Mouse (Mus musculus) liver, postnatal 0 days (tissue): ENCODE measurements around the gene Cnpy3. TPM values are rescaled to one million over a fixed set of nuclear protein-coding genes. Genes with fewer than 3 reads are reported as not detected.
A peak's percentile ranks its signal among the peaks of the same experiment; 100 is the strongest.

Experiments used
- ATAC-seq: fragments of 200-750 bp; cut with Nextera tagmentation; 2 replicates; pipeline ENCODE4 v1.8.0; 2017; ENCODE audit warnings: mild to moderate bottlenecking, moderate library complexity
- DNase-seq: peaks from one replicate; pipeline ENCODE4 v3.0.0-alpha.2; 2016
- H3K27ac ChIP-seq: fragments of 300-500 bp; sonication (generic); 2 replicates; pipeline ENCODE4 v1.5.1; 2014; ENCODE audit warnings: antibody characterized with exemption, moderate library complexity, mild to moderate bottlenecking, low read depth
- H3K27me3 ChIP-seq: fragments of 300-500 bp; sonication (generic); 2 replicates; pipeline ENCODE4 v1.6.1; 2014; ENCODE audit warnings: low read length, control low read depth, mixed read lengths; ENCODE audit not compliant: insufficient read depth
- H3K36me3 ChIP-seq: fragments of 300-500 bp; sonication (generic); replicated peaks from 2 replicates; pipeline ENCODE4 v1.6.1; 2014; ENCODE audit warnings: mild to moderate bottlenecking, control low read depth, low read length, moderate library complexity, mixed read lengths; ENCODE audit not compliant: insufficient read depth
- H3K4me1 ChIP-seq: fragments of 300-500 bp; sonication (generic); 2 replicates; pipeline ENCODE4 v1.6.1; 2014; ENCODE audit warnings: antibody characterized with exemption, mild to moderate bottlenecking, control low read depth; ENCODE audit not compliant: insufficient read depth
- H3K4me2 ChIP-seq: fragments of 300-500 bp; sonication (generic); 2 replicates; pipeline ENCODE4 v1.6.1; 2014; ENCODE audit warnings: low read depth, mild to moderate bottlenecking, low read length, moderate library complexity, mixed read lengths
- H3K4me3 ChIP-seq: fragments of 300-500 bp; sonication (generic); 2 replicates; pipeline ENCODE4 v1.5.1; 2014; ENCODE audit warnings: low read depth, low read length
- H3K9ac ChIP-seq: fragments of 300-500 bp; sonication (generic); replicated peaks from 2 replicates; pipeline ENCODE4 v1.6.1; 2014; ENCODE audit warnings: mild to moderate bottlenecking, moderate library complexity
- H3K9me3 ChIP-seq: fragments of 300-500 bp; sonication (generic); 2 replicates; pipeline ENCODE4 v1.6.1; 2016; ENCODE audit warnings: mild to moderate bottlenecking, control low read depth, low read length, mixed read lengths
- CTCF ChIP-seq: sonication (generic); IDR thresholded peaks from 2 replicates; pipeline ENCODE4 v1.5.1; 2016; ENCODE audit warnings: antibody characterized with exemption, low read depth
- EP300 ChIP-seq: IDR thresholded peaks from 2 replicates; pipeline ENCODE4 v1.6.1; 2016; ENCODE audit warnings: antibody characterized with exemption, low read depth, mild to moderate bottlenecking
- WGBS: fragments of 180-500 bp; shearing (Covaris S2); extraction: QIAGEN DNeasy Blood & Tissue Kit; methylation state at CpG from one replicate; pipeline ENCODE4 v1.1.7; 2014; ENCODE audit not compliant: insufficient replicate concordance; 5-methylcytosine and 5-hydroxymethylcytosine counted together
- polyA plus RNA-seq: library from polyadenylated mRNA; unstranded; fragments of >200 nt; fragmentation: Nextera tagmentation; extraction: Ambion mirVana; gene quantifications from 2 replicates; pipeline ENCODE4 v1.2.1, GENCODE M21; 2015

Gene Cnpy3
- polyA plus RNA-seq, 1 experiment from 2014 or later, result 24.1 TPM

GRCm38 (mm10) chr17:46786952-46787351 is 34.9 kb upstream of the Cnpy3 start:
- Histone ChIP-seq H3K27ac (no peak overlapping the region), H3K4me2 (no peak overlapping the region), H3K27me3 (no peaks in the 10 kb centered on the region), H3K36me3 (no peaks in the 10 kb centered on the region), H3K9me3 (no peaks in the 10 kb centered on the region), H3K9ac (no peak overlapping the region), H3K4me1 (peaks cover 6% of the 10 kb centered on the region; the same call in 1 of the 2 replicates), H3K4me3 (no peak overlapping the region)
- WGBS, result 46% methylated on average over 5 of the region's 5 CpGs
- TF ChIP-seq CTCF, result no peak
- no peak; the same call in 1 of the 2 replicates for TF ChIP-seq EP300
- ATAC-seq (no peak), DNase-seq (no peak)

- Histone ChIP-seq H3K4me2 (peak overlapping the region; percentile 69), H3K27ac (peak overlapping the region; percentile 59; the same call in 1 of the 2 replicates), H3K27me3 (no peaks in the 10 kb centered on the region), H3K4me1 (peaks cover 15% of the 10 kb centered on the region), H3K36me3 (peaks cover 26% of the 10 kb centered on the region), H3K4me3 (peak overlapping the region; percentile 74), H3K9ac (no peak overlapping the region), H3K9me3 (no peaks in the 10 kb centered on the region)
- no peak; the same call in 1 of the 2 replicates for ATAC-seq
- no peak for DNase-seq
- TF ChIP-seq EP300 (no peak), CTCF (no peak)
- 66% methylated on average over 2 of the region's 2 CpGs for WGBS
Measured at GRCm38 (mm10) chr17:46783222-46783565, 31.2 kb upstream of the Cnpy3 start.

- Histone ChIP-seq H3K36me3 (peaks cover 30% of the 10 kb centered on the region), H3K27me3 (no peaks in the 10 kb centered on the region), H3K27ac (peak within 1 kb of the TSS; percentile 78), H3K4me1 (peaks cover 15% of the 10 kb centered on the region), H3K9me3 (no peaks in the 10 kb centered on the region), H3K4me2 (peak within 1 kb of the TSS; percentile 70), H3K4me3 (peak within 1 kb of the TSS; percentile 74), H3K9ac (peak within 1 kb of the TSS; percentile 74)
- under 1% methylated on average over 44 of the region's 44 CpGs for whole genome bisulfite sequencing
- peak; percentile 81 for TF ChIP-seq CTCF
- TF ChIP-seq EP300, result peak; percentile 26; the same call in 1 of the 2 replicates
- DNase-seq (peak; percentile 92), ATAC-seq (peak; percentile 96)
Measured at GRCm38 (mm10) chr17:46782341-46783221, 30.6 kb upstream of the Cnpy3 start, which contains the start of gene Rpl7l1. TSS of gene Rpl7l1 (minus strand) at chr17:46782672.

GRCm38 (mm10) chr17:46781876-46782275 is 29.9 kb upstream of the Cnpy3 start:
- Histone ChIP-seq H3K9me3 (no peaks in the 10 kb centered on the region), H3K27ac (peak overlapping the region; percentile 78), H3K9ac (peak overlapping the region; percentile 74), H3K4me3 (peak overlapping the region; percentile 74), H3K27me3 (no peaks in the 10 kb centered on the region), H3K4me1 (peaks cover 12% of the 10 kb centered on the region), H3K4me2 (peak overlapping the region; percentile 70), H3K36me3 (peaks cover 34% of the 10 kb centered on the region)
- WGBS, result 2% methylated on average over 11 of the region's 11 CpGs
- TF ChIP-seq EP300 (no peak), CTCF (no peak)
- ATAC-seq, result no peak; the same call in 1 of the 2 replicates
- no peak for DNase-seq

GRCm38 (mm10) chr17:46776087-46776486 is 24.1 kb upstream of the Cnpy3 start:
- no peaks in the 10 kb centered on the region for H3K27me3 ChIP-seq
- no peak for TF ChIP-seq EP300
- TF ChIP-seq CTCF, result no peak
- no peak overlapping the region for H3K4me3 ChIP-seq
- ATAC-seq (no peak), DNase-seq (no peak)
- H3K9ac ChIP-seq, result no peak overlapping the region
- H3K4me1 ChIP-seq, result peaks cover 18% of the 10 kb centered on the region
- no peak overlapping the region for H3K4me2 ChIP-seq
- H3K9me3 ChIP-seq, result no peaks in the 10 kb centered on the region
- WGBS, result 89% methylated on average over 3 of the region's 3 CpGs
- peaks cover 49% of the 10 kb centered on the region for H3K36me3 ChIP-seq
- no peak overlapping the region for H3K27ac ChIP-seq

GRCm38 (mm10) chr17:46775070-46775469 is 23.1 kb upstream of the Cnpy3 start:
- DNase-seq (no peak), ATAC-seq (no peak)
- Histone ChIP-seq H3K9me3 (no peaks in the 10 kb centered on the region), H3K27ac (no peak overlapping the region), H3K4me2 (no peak overlapping the region), H3K9ac (no peak overlapping the region), H3K27me3 (no peaks in the 10 kb centered on the region), H3K4me1 (peaks cover 17% of the 10 kb centered on the region), H3K4me3 (no peak overlapping the region), H3K36me3 (peaks cover 42% of the 10 kb centered on the region)
- TF ChIP-seq CTCF, result no peak
- no peak for TF ChIP-seq EP300
- 90% methylated on average over 9 of the region's 9 CpGs for WGBS
